Mouse (Mus musculus) bone marrow, adult 2 months (tissue): Measurements from ENCODE around the gene Artn. TPM values are rescaled to one million over a fixed set of nuclear protein-coding genes. Genes with fewer than 3 reads are reported as not detected.

Experiments used
- H3K27ac ChIP-seq: fragments of 200-500 bp; 2 replicates; pipeline ENCODE4 v1.5.1; 2012; ENCODE audit warnings: low read depth, mild to moderate bottlenecking, control low read depth, inconsistent platforms, low read length; ENCODE audit not compliant: control insufficient read depth, poor library complexity, insufficient read depth
- H3K4me1 ChIP-seq: fragments of 200-500 bp; 2 replicates; pipeline ENCODE4 v1.6.1; 2011; ENCODE audit warnings: low read length; ENCODE audit not compliant: control insufficient read depth, insufficient read depth
- H3K4me3 ChIP-seq: fragments of 200-500 bp; replicated peaks from 2 replicates; pipeline ENCODE3; 2011; ENCODE audit warnings: mild to moderate bottlenecking, low read depth, low read length, control low read depth; ENCODE audit not compliant: control insufficient read depth
- CTCF ChIP-seq: fragments of 200-500 bp; IDR thresholded peaks from 2 replicates; pipeline ENCODE4 v1.5.1; 2011; ENCODE audit warnings: low read length, control low read depth; ENCODE audit not compliant: control insufficient read depth, insufficient read depth
- POLR2A ChIP-seq: fragments of 200-500 bp; IDR thresholded peaks from 2 replicates; pipeline ENCODE4 v1.6.1; 2011; ENCODE audit warnings: low read depth, mild to moderate bottlenecking, control low read depth, low read length, borderline replicate concordance; ENCODE audit not compliant: control insufficient read depth
- WGBS: fragments of 180-500 bp; shearing (Covaris S2); methylation state at CpG from one replicate; pipeline ENCODE4 v1.1.7; 2018; 5-methylcytosine and 5-hydroxymethylcytosine counted together
- polyA plus RNA-seq: library from polyadenylated mRNA; stranded (reverse); fragments of >200 nt; gene quantifications from 2 replicates; pipeline ENCODE4 v1.2.4, GENCODE M21; 2011; ENCODE audit warnings: low replicate concordance; ENCODE audit not compliant: missing spikeins, insufficient read depth, insufficient read length

The Artn gene
- polyA plus RNA-seq, 1 experiment, result 4.0 TPM

DNA sequence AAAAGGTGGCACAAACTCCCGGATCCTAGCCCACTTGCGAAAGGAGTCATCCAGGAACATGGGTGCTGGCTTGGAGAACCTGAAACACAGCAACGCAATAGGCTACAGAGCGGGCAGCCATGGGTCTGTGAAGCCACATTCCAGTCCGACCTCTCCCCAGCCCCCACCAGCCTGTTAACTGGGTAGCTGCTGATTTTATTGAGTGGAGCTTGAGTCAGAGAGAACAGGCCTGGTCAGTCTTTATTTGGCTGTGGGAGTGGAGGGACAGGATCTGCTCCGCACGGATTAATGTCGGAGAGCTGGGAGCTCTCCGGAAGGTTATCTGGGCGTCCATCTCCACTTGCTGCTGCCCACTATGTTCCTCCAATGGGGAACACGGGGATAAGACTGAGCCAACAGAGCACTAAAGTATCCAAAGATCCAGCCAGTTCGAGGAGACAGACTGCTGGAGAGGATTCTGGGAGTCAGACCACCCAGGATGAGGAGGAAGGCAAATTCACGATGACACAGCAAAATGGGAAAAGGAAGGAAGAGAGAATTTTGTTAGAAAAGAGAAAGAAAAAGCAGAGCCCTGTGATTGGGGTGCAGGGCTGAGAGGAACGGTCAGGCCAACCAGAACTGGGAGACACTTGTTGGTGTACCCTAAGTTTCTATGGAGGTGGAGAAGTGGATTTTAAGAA lies 34.9 kb upstream of the Artn start:
- H3K4me3 ChIP-seq, result no peak overlapping the region
- WGBS, result 84% methylated on average over 14 of the region's 14 CpGs
- TF ChIP-seq POLR2A (no peak), CTCF (no peak)
- no peaks in the 10 kb centered on the region for H3K4me1 ChIP-seq
- H3K27ac ChIP-seq, result no peak overlapping the region

DNA sequence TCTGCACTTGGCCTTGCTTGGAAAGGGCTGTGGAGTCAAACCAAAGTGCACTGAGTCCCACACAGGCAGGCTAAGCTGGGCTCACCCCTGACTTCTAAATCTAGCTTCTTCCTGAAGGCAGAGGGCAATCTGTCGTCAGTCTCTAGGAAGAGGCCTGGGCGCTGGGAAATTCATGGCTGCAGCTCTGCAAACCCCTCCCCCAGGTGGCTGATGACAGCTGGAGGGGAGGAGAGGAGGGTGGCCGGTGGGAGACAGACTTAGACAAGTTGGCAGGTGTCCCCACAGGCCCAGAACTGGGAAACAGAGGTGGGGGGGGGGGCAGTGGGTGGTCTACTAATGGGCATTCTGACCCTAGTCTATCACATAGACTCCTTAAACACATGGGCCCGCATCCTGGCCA lies 27.9 kb upstream of the Artn start:
- no peak for TF ChIP-seq CTCF
- TF ChIP-seq POLR2A, result no peak
- H3K4me3 ChIP-seq, result no peak overlapping the region
- H3K27ac ChIP-seq, result no peak overlapping the region
- WGBS, result 86% methylated on average over 4 of the region's 4 CpGs
- H3K4me1 ChIP-seq, result no peaks in the 10 kb centered on the region

DNA sequence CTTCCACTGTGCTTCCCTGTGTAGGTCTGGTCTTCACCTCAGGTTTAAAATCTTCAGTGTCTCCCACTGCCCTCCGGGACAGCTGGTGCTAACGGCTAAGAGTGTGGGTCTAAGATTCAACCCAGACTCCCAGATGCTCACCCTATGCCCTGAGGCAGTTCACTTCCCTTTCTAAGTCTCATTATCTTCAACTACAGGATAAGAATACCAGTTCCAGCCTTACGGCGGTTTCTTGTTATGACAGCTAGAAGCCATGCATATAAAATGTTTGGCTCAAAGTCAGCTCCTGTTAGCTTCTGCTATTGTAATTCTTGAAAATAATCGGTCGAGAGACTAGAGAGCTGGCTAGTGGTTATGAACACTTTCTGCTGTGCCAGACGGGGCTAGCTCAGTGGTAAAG lies 17.9 kb upstream of the Artn start:
- H3K4me3 ChIP-seq, result no peak overlapping the region
- no peak for TF ChIP-seq CTCF
- no peak for TF ChIP-seq POLR2A
- WGBS, result 84% methylated on average over 7 of the region's 7 CpGs

DNA sequence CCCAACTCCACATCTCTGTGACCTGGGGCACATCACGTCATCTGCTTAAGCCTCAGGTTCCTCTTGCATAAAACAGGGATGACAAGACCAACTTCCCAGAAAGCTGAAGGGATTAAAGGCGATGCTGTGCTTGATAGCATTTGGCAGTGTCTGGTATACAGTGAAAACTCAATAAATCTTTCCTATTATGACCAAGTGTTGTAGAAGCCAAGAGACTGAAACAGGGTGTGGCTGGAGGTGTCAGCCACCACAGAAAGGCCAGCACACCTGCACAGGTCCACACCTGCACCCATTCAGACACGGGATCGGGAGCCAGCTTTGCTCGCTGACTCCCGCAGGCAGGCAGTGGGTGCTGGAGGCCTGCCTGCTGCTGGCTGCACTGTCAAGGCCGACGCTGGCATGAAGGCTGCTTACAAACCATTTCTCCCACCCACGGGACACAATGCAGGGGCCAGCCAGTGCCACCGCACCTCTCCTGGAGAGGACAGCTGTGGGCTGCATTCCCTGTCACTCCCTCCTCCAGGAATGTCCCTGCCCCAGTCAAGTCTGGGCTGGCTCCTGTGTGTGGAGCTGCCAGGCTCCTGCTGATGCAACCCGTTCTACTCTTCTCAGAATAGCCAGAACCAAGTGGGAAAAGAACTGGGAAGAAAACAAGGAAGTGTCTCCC lies 17.2 kb upstream of the Artn start:
- WGBS, result 91% methylated on average over 11 of the region's 11 CpGs
- H3K4me3 ChIP-seq, result no peak overlapping the region
- TF ChIP-seq POLR2A (no peak), CTCF (no peak)
- H3K4me1 ChIP-seq, result no peaks in the 10 kb centered on the region
- H3K27ac ChIP-seq, result no peak overlapping the region

More for the DNA sequence above, 17.9 kb upstream of the Artn start:
- Histone ChIP-seq H3K4me1 (no peaks in the 10 kb centered on the region), H3K27ac (no peak overlapping the region)

DNA sequence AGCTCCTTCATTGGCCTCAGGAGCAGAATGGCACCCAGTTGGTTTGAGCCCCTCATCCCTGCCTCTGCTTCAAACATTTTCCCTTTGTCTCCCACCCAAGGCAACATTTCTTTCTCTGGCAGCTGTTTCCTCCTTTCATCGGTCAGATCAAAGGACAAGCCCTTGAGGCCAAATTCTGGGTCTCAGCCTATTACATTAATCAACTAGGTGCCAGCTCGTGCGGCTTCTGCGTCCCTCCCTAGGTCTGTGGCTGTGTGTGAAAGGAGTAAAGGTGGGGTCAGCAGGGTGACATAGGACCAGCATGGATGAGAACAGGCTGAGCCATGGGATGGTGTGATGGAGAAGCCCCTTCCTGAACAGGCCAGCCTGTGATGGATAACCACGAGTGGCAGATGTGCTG lies 13.8 kb upstream of the Artn start:
- Histone ChIP-seq H3K4me3 (no peak overlapping the region), H3K27ac (no peak overlapping the region), H3K4me1 (no peaks in the 10 kb centered on the region)
- no peak for TF ChIP-seq POLR2A
- TF ChIP-seq CTCF, result no peak
- 74% methylated on average over 5 of the region's 5 CpGs for WGBS

DNA sequence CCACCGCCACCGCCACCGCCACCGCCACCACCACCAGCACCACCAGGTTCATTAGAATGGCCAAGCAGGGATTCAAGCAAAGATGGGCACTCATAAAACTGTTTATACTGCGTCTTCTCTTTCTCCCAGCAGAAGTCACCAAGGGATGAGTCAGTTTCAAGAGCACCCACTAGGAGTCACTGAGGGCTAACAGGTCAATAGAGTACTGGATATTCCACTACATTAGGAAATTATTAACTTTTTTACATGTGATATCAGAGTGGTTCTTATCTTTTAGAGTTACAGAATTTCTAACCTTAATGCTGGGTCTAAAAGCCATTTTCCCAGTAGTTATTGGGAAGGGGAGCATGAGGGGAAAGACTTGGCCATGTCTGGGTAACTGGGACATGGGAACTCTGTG lies 7.4 kb upstream of the Artn start:
- TF ChIP-seq CTCF (no peak), POLR2A (no peak)
- no peak overlapping the region for H3K4me3 ChIP-seq
- no peaks in the 10 kb centered on the region for H3K4me1 ChIP-seq
- no peak overlapping the region for H3K27ac ChIP-seq
- WGBS, result 90% methylated on average over 5 of the region's 5 CpGs

DNA sequence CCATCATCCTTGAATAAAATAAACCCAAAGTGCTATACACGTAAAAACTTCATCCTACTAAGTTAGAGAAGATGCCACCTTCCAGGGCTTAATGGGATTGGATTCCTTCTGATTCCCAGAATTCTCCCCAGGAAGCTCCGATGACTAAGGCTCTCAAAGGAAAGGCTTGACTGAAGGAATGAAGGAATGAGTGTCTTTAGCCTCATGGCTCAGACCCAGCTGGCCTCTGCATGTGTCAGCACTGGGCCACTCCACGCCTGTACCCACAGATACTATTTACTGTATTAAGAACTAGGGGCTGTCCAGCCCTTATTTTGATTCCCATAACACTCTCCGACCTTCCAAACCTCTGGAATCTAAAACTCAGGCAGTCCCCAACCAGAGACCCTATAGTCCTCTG lies 4.5 kb upstream of the Artn start:
- 83% methylated on average over 4 of the region's 4 CpGs for WGBS
- Histone ChIP-seq H3K4me1 (no peaks in the 10 kb centered on the region), H3K27ac (no peak overlapping the region), H3K4me3 (no peak overlapping the region)
- TF ChIP-seq POLR2A, result no peak
- no peak for TF ChIP-seq CTCF

DNA sequence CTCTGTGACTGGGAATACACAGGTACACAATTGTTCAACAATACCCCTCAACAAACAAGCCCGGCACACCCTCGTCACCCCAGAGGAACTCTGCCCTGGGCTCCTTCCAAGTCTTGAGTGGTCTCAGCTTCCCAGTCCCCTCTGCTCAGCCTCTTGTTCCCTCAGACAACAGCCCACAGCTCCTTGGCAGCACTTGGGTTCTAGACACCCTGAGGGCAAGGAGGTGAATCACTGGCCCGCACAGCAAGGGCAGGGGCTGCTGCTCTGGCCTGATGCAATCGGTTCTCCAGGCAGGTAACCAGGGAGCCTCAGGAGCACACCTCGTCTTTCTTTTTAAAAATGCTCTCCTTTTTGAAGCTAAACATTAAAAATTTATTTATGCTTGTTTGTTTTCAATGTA lies 3.7 kb upstream of the Artn start:
- 83% methylated on average over 5 of the region's 5 CpGs for WGBS
- TF ChIP-seq POLR2A, result no peak
- TF ChIP-seq CTCF, result no peak
- Histone ChIP-seq H3K27ac (no peak overlapping the region; the same call in 1 of the 2 replicates), H3K4me3 (no peak overlapping the region), H3K4me1 (no peaks in the 10 kb centered on the region)
